Mouse (Mus musculus) CD4-positive, CD25-positive, alpha-beta regulatory T cell, adult 2 months (primary cell): ENCODE results near the gene Rps18.
"Not testable (repeated sequence)": the region's sequence is repeated elsewhere in the genome, so short reads cannot be mapped to it uniquely, and the experiment has no call there.

ENCODE experiments used
- DNase-seq: peaks from one replicate; pipeline ENCODE4 v3.0.0-alpha.2; 2012; ENCODE audit warnings: low read depth, low spot score

Gene Rps18

GRCm38 (mm10) chr17:33908331-33909076 is 47.3 kb downstream of the Rps18 start:
- DNase-seq = peak; percentile 42

- not testable (repeated sequence) for DNase-seq
These were observed 51.0 kb downstream of the Rps18 start, which contains the start of gene Platr17 for GRCm38 (mm10) chr17:33904835-33905234. Gene Platr17, plus strand, starts transcription at chr17:33905135.

DNA sequence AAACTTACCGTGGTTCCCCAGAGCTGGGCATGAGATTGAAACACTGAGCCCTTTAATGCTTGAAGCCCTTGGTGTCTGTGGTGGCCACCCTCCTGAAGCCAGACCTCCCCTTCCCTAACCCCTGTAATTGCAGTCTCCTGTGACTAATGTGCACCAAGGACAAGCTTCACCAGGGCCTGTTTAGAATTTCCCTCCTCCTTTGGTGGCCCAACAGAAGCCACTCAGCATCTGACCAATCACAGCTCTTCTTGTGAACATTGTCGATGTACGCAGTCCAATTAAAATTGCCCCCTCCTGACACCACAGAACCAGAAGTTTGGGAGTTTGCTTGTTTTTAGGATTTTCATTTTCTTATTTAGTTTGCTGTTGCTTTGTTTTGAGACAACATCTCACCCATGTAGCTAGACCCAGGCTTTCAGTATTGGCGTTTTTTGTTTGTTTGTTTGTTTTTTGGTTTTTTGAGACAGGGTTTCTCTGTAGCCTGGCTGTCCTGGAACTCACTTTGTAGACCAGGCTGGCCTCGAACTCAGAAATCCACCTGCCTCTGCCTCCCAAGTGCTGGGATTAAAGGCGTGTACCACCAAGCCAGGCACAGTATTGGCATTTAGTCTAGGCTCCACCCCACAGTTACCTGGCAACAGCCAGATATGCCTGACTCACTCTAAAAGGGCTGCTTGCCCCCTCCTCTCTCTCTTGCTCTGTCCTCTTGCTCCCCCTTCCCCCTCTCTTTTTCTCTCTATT is 51.7 kb downstream of the Rps18 start:
- DNase-seq = not testable (repeated sequence)

DNA sequence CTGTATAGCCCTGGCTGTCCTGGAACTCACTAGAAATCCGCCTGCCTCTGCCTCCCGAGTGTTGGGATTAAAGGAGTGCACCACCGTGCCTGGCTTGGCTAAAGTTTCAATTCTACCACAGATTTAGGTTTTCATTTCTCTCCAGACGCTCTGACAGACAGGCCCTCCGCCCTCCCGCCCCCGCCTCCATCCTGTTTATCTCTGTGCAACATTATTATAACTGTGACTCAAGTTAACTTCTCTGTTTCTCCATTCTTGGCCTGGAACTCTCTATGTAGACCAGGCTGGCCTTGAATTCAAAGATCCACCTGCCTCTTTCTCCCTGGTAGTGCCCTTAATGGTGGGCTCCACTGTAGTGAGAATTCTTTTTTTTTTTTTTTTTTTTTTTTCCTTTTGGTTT is 53.3 kb downstream of the Rps18 start:
- DNase-seq = peak; percentile 72

- no peak for DNase-seq
These were observed 53.7 kb downstream of the Rps18 start for GRCm38 (mm10) chr17:33902079-33902478.
